14 mouse cellular contexts compared by ENCODE assay signal in the genomic region with DNA sequence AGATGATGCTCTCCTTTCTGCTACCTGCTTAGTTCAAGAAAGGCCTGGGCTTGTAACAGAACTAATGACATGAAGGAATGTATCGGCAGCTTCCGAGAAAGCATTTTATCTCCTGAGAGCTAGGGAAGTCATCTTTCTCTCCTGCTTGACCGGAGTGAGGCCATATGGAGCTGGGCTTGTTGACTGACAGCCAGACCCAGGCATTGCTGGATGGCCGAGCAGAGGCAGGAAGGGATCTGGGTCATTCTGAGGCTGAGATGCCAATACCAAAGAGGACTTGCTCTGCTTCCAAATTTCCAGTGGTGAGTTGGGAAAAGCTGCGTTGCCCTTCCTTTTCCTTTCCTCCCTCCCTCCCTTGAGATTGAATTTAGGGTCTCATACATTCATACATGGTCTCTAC. TPM values are rescaled to one million over a fixed set of nuclear protein-coding genes. Genes with fewer than 3 reads are reported as not detected.
"Had no signal": no experiment of that assay in that cellular context is flagged by ENCODE, and none has a peak within 500 bp of the region (broad histone marks: within the 10 kb centered on the region; RNA-seq: fewer than 3 reads in every experiment).

No protein-coding gene starts in this region.

- DNase-seq: kidney, postnatal 25 days; layer of hippocampus, adult 9-11 months; layer of hippocampus, postnatal 36 days; liver; lung, embryonic 14.5 days; lung, postnatal 10 days; lung, postnatal 4 days; midbrain, embryonic 14.5 days; right cerebral cortex, adult 18-20 months; right cerebral cortex, postnatal 25 days; thymus, postnatal 36 days had no signal

RNA-seq across cellular contexts. Expression of a gene that starts 20.1 kb away (rescaled TPM):
- total RNA-seq: megakaryocyte, adult 5-6 weeks had no signal

RNA-seq across cellular contexts. Expression of a gene that starts 20.7 kb away (rescaled TPM):
- total RNA-seq: layer of hippocampus, postnatal 36 days; left cerebral cortex, adult 8-10 months; left cerebral cortex, postnatal 25 days had no signal

RNA-seq across cellular contexts. Expression of a gene that starts 31.2 kb away (rescaled TPM):
- total RNA-seq: left cerebral cortex, postnatal 25 days had no signal
